Mouse (Mus musculus): Measurements from ENCODE around the gene Espn. TPM values are rescaled to one million over a fixed set of nuclear protein-coding genes. Genes with fewer than 3 reads are reported as not detected.

Espn gene
- total RNA-seq, 2 experiments from 2014 or later: not detected

DNA sequence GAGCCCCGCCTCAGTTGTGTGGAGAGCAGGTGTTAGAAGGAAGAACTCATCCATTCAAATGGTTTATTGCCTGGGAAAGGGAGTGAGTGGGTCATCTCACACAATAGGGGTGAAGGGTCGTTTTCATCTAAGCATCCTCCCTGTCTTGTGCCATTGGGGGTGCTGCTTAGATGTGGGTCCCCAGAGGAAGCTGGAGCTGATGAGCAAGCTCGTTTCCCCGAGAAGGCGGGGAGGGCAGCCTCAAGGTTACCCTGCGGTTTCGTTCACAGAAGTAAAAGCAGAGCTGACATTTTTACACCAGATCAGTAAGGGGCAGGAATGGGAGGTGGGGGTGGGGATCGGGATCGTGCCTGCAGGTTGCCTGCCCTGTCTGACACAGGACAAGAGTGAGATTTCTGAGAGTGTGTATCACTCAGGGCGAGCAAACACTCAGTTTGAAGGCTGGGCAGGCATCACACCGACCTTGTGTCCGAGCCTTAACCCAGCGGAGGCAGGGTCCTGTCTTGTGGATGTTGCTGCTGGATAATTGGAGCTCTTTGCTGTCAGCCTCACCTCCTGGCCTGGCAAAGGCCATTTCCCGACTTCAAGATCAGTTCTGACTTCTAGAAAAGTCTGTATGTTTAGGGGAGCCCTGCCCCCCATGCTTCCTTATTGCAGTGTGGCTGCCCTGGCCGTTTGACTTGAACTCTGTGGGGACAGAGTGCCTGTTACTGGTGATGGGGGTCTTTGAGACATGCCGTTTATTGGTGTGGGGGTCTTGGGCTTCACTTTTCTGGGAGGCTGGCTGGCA is 26.9 kb upstream of the Espn start:
- peak; percentile 6; the same call in 1 of the 2 replicates for ATAC-seq (replicated peaks; ENCODE audit: poor library complexity, severe bottlenecking)

- peak; percentile 6 for ATAC-seq (replicated peaks; ENCODE audit: poor library complexity, severe bottlenecking)
Measured at GRCm38 (mm10) chr4:152178344-152178864, 26.2 kb upstream of the Espn start.

GRCm38 (mm10) chr4:152177537-152178343 is 25.6 kb upstream of the Espn start, which contains the start of gene Acot7:
TSS of gene Acot7 (plus strand) at chr4:152178134.
- ATAC-seq (replicated peaks; ENCODE audit: poor library complexity, severe bottlenecking): peak; percentile 69

- no peak for ATAC-seq (replicated peaks; ENCODE audit: poor library complexity, severe bottlenecking)
Measured at GRCm38 (mm10) chr4:152177174-152177536, 25.0 kb upstream of the Espn start.

DNA sequence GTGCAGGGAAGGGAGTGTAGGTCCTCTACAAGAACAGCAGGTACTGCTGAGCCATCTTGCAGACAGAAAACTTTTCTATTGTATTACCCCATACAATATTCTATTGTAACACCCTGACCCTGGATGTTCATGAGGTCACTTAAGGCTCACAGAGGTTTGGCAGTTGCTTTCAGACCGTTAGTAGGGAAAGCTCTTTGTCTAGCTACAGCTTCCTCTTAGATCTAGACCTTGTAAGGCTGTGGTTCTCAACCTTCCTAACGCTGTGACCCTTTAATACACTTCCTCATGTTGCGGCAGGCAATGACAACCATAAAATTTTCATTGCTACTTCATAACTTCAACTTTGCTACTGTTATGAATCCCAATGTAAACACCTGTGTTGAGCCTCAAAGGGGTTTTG is 24.5 kb upstream of the Espn start:
- ATAC-seq (replicated peaks; ENCODE audit: poor library complexity, severe bottlenecking): peak; percentile 47

DNA sequence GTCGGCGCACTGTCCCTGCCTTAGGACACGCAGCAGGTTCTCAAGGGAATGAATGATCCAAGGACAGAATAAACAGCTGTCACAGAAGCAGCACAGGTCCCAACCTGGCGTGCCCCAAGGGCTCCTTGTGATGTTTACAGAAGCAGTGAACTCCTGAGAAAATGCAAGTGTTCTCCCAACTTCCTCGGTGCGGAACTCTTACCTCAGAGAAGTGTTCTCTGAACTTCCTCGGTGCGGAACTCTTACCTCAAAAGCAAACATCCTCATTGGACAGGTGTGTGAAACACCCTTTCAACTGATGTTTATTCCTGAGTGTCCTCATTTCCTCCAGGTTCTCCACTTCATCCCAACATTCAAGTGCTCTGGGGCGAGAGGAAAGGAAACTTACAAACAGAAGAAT is 21.8 kb upstream of the Espn start:
- ATAC-seq (replicated peaks; ENCODE audit: poor library complexity, severe bottlenecking): no peak

DNA sequence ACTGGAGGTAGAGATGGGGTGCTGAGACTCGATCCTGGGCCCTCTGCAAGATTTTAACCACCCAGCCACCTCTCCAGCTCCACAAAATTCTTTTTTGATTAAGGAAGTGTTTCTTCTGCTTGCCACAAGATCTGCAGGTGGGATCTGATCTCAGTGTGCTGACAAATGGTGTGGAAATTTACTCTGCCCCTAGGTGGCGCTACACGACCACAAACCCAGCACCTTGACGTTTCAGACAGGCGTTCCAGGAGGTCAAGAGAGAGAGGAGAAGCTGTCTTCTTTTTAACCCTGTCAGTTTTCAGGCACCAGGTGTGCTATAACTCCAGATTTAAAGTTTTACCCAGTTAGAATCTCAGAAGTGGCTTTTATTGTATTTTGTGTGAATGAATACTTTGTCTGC is 20.9 kb upstream of the Espn start:
- peak; percentile 26; the same call in 1 of the 2 replicates for ATAC-seq (replicated peaks; ENCODE audit: poor library complexity, severe bottlenecking)

DNA sequence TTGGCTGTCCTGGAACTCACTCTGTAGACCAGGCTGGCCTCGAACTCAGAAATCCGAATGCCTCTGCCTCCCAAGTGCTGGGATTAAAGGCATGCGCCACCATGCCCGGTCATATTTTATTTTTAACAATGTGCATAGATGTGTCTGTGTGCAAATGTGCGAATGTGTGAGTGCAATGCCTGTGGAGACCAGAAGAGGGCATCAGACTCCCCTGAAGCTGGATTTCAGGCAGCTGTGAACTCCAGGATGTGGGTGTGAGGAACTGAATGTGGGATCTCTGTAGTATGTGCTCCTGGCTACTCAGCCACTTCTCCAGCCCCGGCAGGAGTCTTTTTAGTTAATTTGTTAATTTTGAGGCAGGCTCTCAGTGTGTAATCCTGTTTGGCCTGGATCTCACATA is 19.4 kb upstream of the Espn start:
- ATAC-seq (replicated peaks; ENCODE audit: poor library complexity, severe bottlenecking): peak; percentile 62

- ATAC-seq (replicated peaks; ENCODE audit: poor library complexity, severe bottlenecking): no peak
Measured at GRCm38 (mm10) chr4:152170286-152170685, 18.1 kb upstream of the Espn start.

- ATAC-seq (replicated peaks; ENCODE audit: poor library complexity, severe bottlenecking): no peak
Measured at GRCm38 (mm10) chr4:152169103-152169502, 16.9 kb upstream of the Espn start.

GRCm38 (mm10) chr4:152168052-152168451 is 15.9 kb upstream of the Espn start:
- no peak for ATAC-seq (replicated peaks; ENCODE audit: poor library complexity, severe bottlenecking)

GRCm38 (mm10) chr4:152165036-152165931 is 13.1 kb upstream of the Espn start:
- peak; percentile 80 for ATAC-seq (replicated peaks; ENCODE audit: poor library complexity, severe bottlenecking)

DNA sequence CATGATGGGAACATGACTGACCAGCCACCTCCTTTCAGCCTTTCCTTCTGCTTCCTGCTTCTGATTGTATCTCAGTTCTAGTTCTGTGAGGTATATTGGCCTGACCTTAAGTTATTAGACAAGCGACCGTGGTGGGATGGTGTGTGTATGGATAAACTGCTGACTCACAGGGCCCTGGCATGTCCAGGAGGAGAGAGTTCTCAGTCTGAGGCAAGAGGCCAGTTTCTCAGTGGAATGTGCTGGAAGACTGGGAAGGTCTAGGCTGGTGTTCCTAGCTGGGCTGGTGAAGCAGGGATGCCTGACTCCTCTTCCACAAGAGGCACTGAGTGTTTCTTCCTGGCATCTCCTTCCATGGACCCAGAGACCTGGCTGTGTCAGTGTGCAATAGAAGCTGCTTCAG is 10.6 kb upstream of the Espn start:
- ATAC-seq (replicated peaks; ENCODE audit: poor library complexity, severe bottlenecking): no peak

- ATAC-seq (replicated peaks; ENCODE audit: poor library complexity, severe bottlenecking): no peak
Measured at GRCm38 (mm10) chr4:152161601-152162000, 9.4 kb upstream of the Espn start.

DNA sequence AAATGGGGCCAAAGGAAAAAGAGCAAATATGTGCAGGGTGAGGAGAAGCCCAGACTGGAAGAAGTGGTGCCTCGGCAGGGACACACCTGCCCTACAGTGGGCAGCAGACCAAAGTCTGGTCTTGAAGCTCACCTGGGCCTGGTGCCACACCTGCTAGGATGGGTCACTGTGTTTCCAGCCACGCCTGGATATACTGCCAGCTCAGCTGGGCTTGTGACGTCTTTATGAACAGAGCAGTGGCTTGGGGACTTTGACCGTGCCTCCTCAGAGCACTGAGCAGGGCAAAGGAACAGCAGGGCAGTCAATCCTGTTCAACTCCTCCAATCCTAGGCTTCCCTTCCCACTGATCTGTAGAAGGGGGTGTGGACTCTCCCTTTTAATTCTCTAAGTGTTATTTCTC is 8.6 kb upstream of the Espn start:
- no peak for ATAC-seq (replicated peaks; ENCODE audit: poor library complexity, severe bottlenecking)

DNA sequence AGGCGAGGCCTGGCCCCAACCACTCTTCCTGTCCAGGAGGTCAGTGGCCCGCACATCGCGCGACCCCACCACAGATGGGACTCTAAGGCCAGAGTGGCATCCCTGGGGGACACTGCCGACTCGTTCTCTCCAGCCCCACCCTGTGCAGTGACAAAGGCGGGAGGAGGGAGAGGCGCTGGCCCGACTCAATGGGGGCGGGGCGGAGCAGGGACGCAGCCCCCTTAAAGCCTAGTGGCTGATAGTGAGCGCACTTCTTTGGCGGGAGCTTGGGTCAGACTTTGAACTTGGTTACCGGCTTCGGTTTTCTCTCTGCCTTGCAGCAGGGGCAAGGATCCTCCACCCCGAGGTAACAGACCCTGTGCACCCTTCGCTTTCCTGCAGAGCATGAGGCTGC is 7.1 kb upstream of the Espn start:
- ATAC-seq (replicated peaks; ENCODE audit: poor library complexity, severe bottlenecking): peak; percentile 40

- ATAC-seq (replicated peaks; ENCODE audit: poor library complexity, severe bottlenecking): peak; percentile 26
Measured at GRCm38 (mm10) chr4:152158585-152159284, 6.6 kb upstream of the Espn start, which contains the start of gene Hes2. TSS of gene Hes2 (plus strand) at chr4:152158867.

DNA sequence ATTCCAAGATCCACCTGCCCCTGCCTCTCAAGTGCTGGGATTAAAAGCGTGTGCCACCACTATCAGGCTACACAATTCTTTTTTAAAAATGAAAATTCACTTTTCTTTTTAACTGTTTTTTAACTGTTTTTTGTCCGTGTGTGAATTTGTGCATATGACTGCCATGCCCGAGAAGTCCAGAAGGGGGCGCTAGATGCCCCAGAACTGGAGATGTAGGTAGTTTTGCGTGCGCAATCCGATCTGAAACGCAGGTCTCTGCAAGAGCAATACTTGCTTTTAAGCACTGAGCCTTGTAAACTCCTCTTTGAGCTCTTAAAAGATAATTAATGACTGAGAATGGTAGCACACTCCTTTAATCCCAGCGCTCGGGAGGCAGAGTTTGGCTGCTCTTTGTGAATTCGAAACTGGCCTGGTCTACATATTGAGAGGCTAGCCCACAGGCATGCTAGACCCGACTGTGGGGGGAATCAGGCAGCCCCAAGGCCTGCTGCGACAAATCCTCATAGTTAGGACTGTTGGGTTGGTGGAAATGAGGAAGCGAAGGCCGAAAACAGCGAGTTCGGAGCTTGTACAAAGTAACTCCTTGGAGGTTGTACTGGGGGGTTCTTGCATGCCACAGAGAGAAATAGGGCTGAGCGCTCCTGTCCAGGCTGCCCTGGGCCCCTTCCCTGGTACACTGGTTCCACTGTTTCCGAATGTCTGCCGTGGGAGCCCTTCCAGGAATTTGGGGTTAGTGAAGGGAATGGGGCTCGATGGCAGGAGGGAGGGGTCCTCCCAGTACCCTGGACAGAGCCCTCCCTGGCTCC is 5.8 kb upstream of the Espn start:
- ATAC-seq (replicated peaks; ENCODE audit: poor library complexity, severe bottlenecking): peak; percentile 5; the same call in 1 of the 2 replicates

DNA sequence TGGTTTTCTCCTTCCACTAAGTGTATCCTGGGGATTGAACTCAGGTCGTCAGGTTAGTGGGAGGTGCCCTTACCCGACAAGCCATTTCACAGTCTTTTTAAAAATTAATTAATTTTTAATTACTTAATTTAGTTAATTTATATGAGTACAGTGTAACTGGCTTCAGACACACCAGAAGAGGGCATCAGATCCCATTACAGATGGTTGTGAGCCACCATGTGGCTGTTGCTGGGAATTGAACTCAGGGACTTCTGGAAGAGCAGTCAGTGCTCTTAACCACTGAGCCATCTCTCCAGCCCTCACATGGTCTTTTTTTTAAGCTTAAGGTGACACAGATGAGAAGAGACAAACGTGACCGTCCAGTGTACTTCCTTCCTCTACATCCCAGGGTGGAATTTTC is 2.8 kb upstream of the Espn start:
- ATAC-seq (replicated peaks; ENCODE audit: poor library complexity, severe bottlenecking): no peak
